10 mouse cellular contexts compared by ENCODE assay signal in genomic region chr11:108222616-108223015, GRCm38 (mm10).
DNase-seq lines count a peak whose midpoint lies in the region; ATAC-seq and TF ChIP-seq lines count a peak whose summit lies in the region.
"Had no signal": no experiment of that assay in that cellular context is flagged by ENCODE, and none has a peak within 500 bp of the region (broad histone marks: within the 10 kb centered on the region; RNA-seq: fewer than 3 reads in every experiment).

No protein-coding gene starts in this region.

- ATAC-seq in liver, postnatal 0 days: peak; percentile 78
- peak; percentile 30; the same call in 1 of the 2 replicates for ATAC-seq in stomach, embryonic 16.5 days (ENCODE audit: insufficient read depth, low FRiP score)
- ATAC-seq in frontal cortex, adult (ENCODE audit: low TSS enrichment): no peak

- DNase-seq in frontal cortex, postnatal 10 days (ENCODE audit: low spot score in 2 of 2): peak; percentile 33 to 59
- DNase-seq in frontal cortex, postnatal 25 days (ENCODE audit: low spot score in 2 of 2): no peak
- DNase-seq in testis, postnatal 10 days (ENCODE audit: low spot score): no peak
- peak; percentile 34 for DNase-seq in liver, postnatal 0 days
- DNase-seq in yolk sac, embryonic 10.5 days (ENCODE audit: low spot score): no peak

- no peak overlapping the region for H3K4me3 ChIP-seq in testis, adult 2 months (ENCODE audit: control insufficient read depth, low read depth, low read length)
- H3K4me3 ChIP-seq in liver, postnatal 0 days (ENCODE audit: low read depth, low read length): no peak overlapping the region
- no peak overlapping the region for H3K4me3 ChIP-seq in stomach, embryonic 16.5 days (replicated peaks; ENCODE audit: low read length)
- H3K4me3 ChIP-seq: embryonic facial prominence, embryonic 12.5 days; myocyte had no signal

- peak overlapping the region; percentile 54 for H3K4me2 ChIP-seq in liver, postnatal 0 days (ENCODE audit: low read depth, low read length)
- H3K4me2 ChIP-seq in stomach, embryonic 16.5 days (ENCODE audit: low read depth, low read length): no peak overlapping the region
- H3K4me2 ChIP-seq: embryonic facial prominence, embryonic 12.5 days had no signal

- H3K4me1 ChIP-seq in testis, adult 2 months (ENCODE audit: control insufficient read depth, insufficient read depth, low read length): peaks cover 3% of the 10 kb centered on the region
- peaks cover 27% of the 10 kb centered on the region for H3K4me1 ChIP-seq in liver, postnatal 0 days (ENCODE audit: insufficient read depth)
- H3K4me1 ChIP-seq in stomach, embryonic 16.5 days (ENCODE audit: control insufficient read depth, insufficient read depth, low read length): peaks cover 16% of the 10 kb centered on the region

- no peak for TF ChIP-seq CTCF in testis, adult 2 months (IDR thresholded peaks at IDR 0.05; ENCODE audit: control insufficient read depth, insufficient read depth, insufficient replicate concordance, low read depth, low read length)
- no peak for TF ChIP-seq CTCF in liver, postnatal 0 days (IDR thresholded peaks at IDR 0.05; ENCODE audit: low read depth)

- no peaks in the 10 kb centered on the region for H3K36me3 ChIP-seq in testis, adult 2 months (ENCODE audit: control insufficient read depth, insufficient read depth, low read length)
- H3K36me3 ChIP-seq in liver, postnatal 0 days (replicated peaks; ENCODE audit: insufficient read depth, low read length): no peaks in the 10 kb centered on the region
- no peaks in the 10 kb centered on the region for H3K36me3 ChIP-seq in stomach, embryonic 16.5 days (ENCODE audit: control insufficient read depth, insufficient read depth, low read length)
- H3K36me3 ChIP-seq: embryonic facial prominence, embryonic 12.5 days had no signal

- no peak overlapping the region for H3K9ac ChIP-seq in liver, postnatal 0 days (replicated peaks)
- H3K9ac ChIP-seq in stomach, embryonic 16.5 days (ENCODE audit: low read length): no peak overlapping the region
- H3K9ac ChIP-seq: embryonic facial prominence, embryonic 12.5 days had no signal

- H3K27ac ChIP-seq in testis, adult 2 months (ENCODE audit: control insufficient read depth, insufficient read depth, low read depth, low read length): peak overlapping the region; percentile 25; the same call in 1 of the 2 replicates
- peak overlapping the region; percentile 76 for H3K27ac ChIP-seq in liver, postnatal 0 days (ENCODE audit: low read depth)
- H3K27ac ChIP-seq in stomach, embryonic 16.5 days (ENCODE audit: low read length): no peak overlapping the region; the same call in 1 of the 2 replicates
- H3K27ac ChIP-seq: embryonic facial prominence, embryonic 12.5 days had no signal

- no peaks in the 10 kb centered on the region for H3K9me3 ChIP-seq in liver, postnatal 0 days (ENCODE audit: low read length)
- H3K9me3 ChIP-seq in stomach, embryonic 16.5 days (replicated peaks; ENCODE audit: control insufficient read depth, low read length): no peaks in the 10 kb centered on the region
- H3K9me3 ChIP-seq: embryonic facial prominence, embryonic 12.5 days had no signal

- no peak for TF ChIP-seq POLR2A in testis, adult 2 months (IDR thresholded peaks at IDR 0.05; ENCODE audit: control insufficient read depth, low read depth, low read length)

- no peaks in the 10 kb centered on the region for H3K27me3 ChIP-seq in testis, adult 2 months (ENCODE audit: control insufficient read depth, insufficient read depth, low read length)
- no peaks in the 10 kb centered on the region for H3K27me3 ChIP-seq in liver, postnatal 0 days (ENCODE audit: insufficient read depth, low read length)
- H3K27me3 ChIP-seq in stomach, embryonic 16.5 days (ENCODE audit: control insufficient read depth, insufficient read depth, low read length): no peaks in the 10 kb centered on the region

- 32% methylated on average over 8 of the region's 8 CpGs for WGBS in liver, postnatal 0 days (ENCODE audit: insufficient replicate concordance)
- 64% methylated on average over 8 of the region's 8 CpGs for WGBS in stomach, embryonic 16.5 days

- no peak for TF ChIP-seq EP300 in liver, postnatal 0 days (IDR thresholded peaks at IDR 0.05; ENCODE audit: low read depth)

Comparison
In these comparisons a context has a peak if more than half of its experiments do, and no peak if none do; other contexts are left out.
1. DNase-seq: peak in frontal cortex, postnatal 10 days (2 of 2) and liver, postnatal 0 days (single experiment); none in frontal cortex, postnatal 25 days (0 of 2), testis, postnatal 10 days (single experiment) and yolk sac, embryonic 10.5 days (single experiment).